Mouse (Mus musculus) urinary bladder, postnatal 10 days (tissue): ENCODE results near the gene Sgsm2.

ENCODE experiments used
- DNase-seq: peaks from one replicate; pipeline ENCODE4 v3.0.0; 2022; ENCODE audit warnings: low spot score

The Sgsm2 gene

GRCm38 (mm10) chr11:74841366-74841765, 55.5 kb downstream of the Sgsm2 start:
- no peak for DNase-seq

GRCm38 (mm10) chr11:74840739-74841138, 56.1 kb downstream of the Sgsm2 start:
- no peak for DNase-seq

GRCm38 (mm10) chr11:74839860-74840715, 56.8 kb downstream of the Sgsm2 start:
- DNase-seq: no peak

- DNase-seq: no peak
Observed at GRCm38 (mm10) chr11:74838971-74839370, 57.9 kb downstream of the Sgsm2 start.

GRCm38 (mm10) chr11:74838441-74838840, 58.4 kb downstream of the Sgsm2 start:
- DNase-seq: peak; percentile 69

GRCm38 (mm10) chr11:74837694-74838431, 59.0 kb downstream of the Sgsm2 start:
- DNase-seq: peak; percentile 79

GRCm38 (mm10) chr11:74837056-74837693, 59.7 kb downstream of the Sgsm2 start:
- no peak for DNase-seq

- no peak for DNase-seq
Observed at GRCm38 (mm10) chr11:74836225-74837055, 60.4 kb downstream of the Sgsm2 start.

GRCm38 (mm10) chr11:74835593-74836224, 61.2 kb downstream of the Sgsm2 start:
- no peak for DNase-seq

- DNase-seq: no peak
Observed at GRCm38 (mm10) chr11:74834650-74835277, 62.1 kb downstream of the Sgsm2 start.

GRCm38 (mm10) chr11:74834359-74834638, 62.6 kb downstream of the Sgsm2 start:
- DNase-seq: no peak

- no peak for DNase-seq
Observed at GRCm38 (mm10) chr11:74833536-74834358, 63.1 kb downstream of the Sgsm2 start.

GRCm38 (mm10) chr11:74832503-74833143, 64.2 kb downstream of the Sgsm2 start:
- DNase-seq: no peak

GRCm38 (mm10) chr11:74831606-74832451, 65.0 kb downstream of the Sgsm2 start:
- DNase-seq: peak; percentile 97

GRCm38 (mm10) chr11:74831191-74831605, 65.7 kb downstream of the Sgsm2 start:
- DNase-seq: no peak

GRCm38 (mm10) chr11:74830256-74831161, 66.4 kb downstream of the Sgsm2 start, which contains the start of gene Mnt:
Gene Mnt, plus strand, starts transcription at chr11:74830920.
- peak; percentile 91 for DNase-seq

- no peak for DNase-seq
Observed at GRCm38 (mm10) chr11:74829812-74830211, 67.0 kb downstream of the Sgsm2 start.
